Comparison of ENCODE assay signal across 18 mouse cellular contexts in the genomic region with DNA sequence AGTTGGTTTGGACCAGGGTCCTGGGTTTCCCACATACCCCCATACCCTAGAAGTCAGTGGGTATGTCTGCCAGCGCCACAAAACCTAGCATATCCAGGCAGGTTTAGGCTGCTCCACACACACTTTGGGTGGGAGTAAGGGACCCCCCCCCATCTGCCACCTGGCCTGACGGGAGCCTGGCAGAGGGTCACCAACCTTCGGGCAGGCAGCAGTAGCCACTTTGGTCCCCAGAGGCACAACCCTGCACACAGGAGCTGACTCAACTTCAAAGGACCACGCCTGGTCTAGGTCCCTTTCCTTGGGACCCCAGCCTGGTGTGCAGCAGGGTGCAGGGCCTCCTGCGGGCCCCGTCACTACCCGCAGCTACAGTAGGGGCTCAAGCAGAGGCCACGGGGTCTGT. TPM values are rescaled to one million over a fixed set of nuclear protein-coding genes. Genes with fewer than 3 reads are reported as not detected.
DNase-seq lines count a peak whose midpoint lies in the region; ATAC-seq and TF ChIP-seq lines count a peak whose summit lies in the region.
"Had no signal": no experiment of that assay in that cellular context is flagged by ENCODE, and none has a peak within 500 bp of the region (broad histone marks: within the 10 kb centered on the region; RNA-seq: fewer than 3 reads in every experiment).

No protein-coding gene starts in this region.

- H3K4me3 ChIP-seq in kidney, embryonic 14.5 days (ENCODE audit: low read length) = no peak overlapping the region
- no peak overlapping the region for H3K4me3 ChIP-seq in lung, postnatal 0 days (ENCODE audit: low read depth, low read length)
- H3K4me3 ChIP-seq in intestine, postnatal 0 days (ENCODE audit: low read depth, low read length) = peak overlapping the region; percentile 47; the same call in 1 of the 2 replicates
- H3K4me3 ChIP-seq: embryonic facial prominence, embryonic 12.5 days; layer of hippocampus, adult 2 months had no signal

- H3K9ac ChIP-seq in kidney, embryonic 14.5 days (ENCODE audit: low read depth, low read length) = no peak overlapping the region
- H3K9ac ChIP-seq in lung, postnatal 0 days (replicated peaks; ENCODE audit: low read depth) = no peak overlapping the region
- peak overlapping the region; percentile 43; the same call in 1 of the 2 replicates for H3K9ac ChIP-seq in intestine, postnatal 0 days (ENCODE audit: low read depth, low read length)
- H3K9ac ChIP-seq: embryonic facial prominence, embryonic 12.5 days had no signal

- ATAC-seq in kidney, embryonic 14.5 days (ENCODE audit: low FRiP score, low TSS enrichment) = no peak
- ATAC-seq in lung, postnatal 0 days = no peak
- ATAC-seq in intestine, postnatal 0 days = no peak
- ATAC-seq: forebrain, embryonic 14.5 days had no signal

- H3K4me2 ChIP-seq in kidney, embryonic 14.5 days (replicated peaks; ENCODE audit: low read depth, low read length) = no peak overlapping the region
- H3K4me2 ChIP-seq in lung, postnatal 0 days (replicated peaks; ENCODE audit: low read depth, low read length) = no peak overlapping the region
- H3K4me2 ChIP-seq in intestine, postnatal 0 days (replicated peaks; ENCODE audit: low read depth) = peak overlapping the region; percentile 70
- H3K4me2 ChIP-seq: embryonic facial prominence, embryonic 12.5 days; midbrain, embryonic 11.5 days had no signal

- H3K27me3 ChIP-seq in kidney, embryonic 14.5 days (ENCODE audit: control insufficient read depth, insufficient read depth, low read length) = no peaks in the 10 kb centered on the region
- no peaks in the 10 kb centered on the region for H3K27me3 ChIP-seq in lung, postnatal 0 days (replicated peaks; ENCODE audit: insufficient read depth, low read length)
- H3K27me3 ChIP-seq in intestine, postnatal 0 days (replicated peaks; ENCODE audit: control insufficient read depth, insufficient read depth, low read length) = no peaks in the 10 kb centered on the region
- H3K27me3 ChIP-seq: embryonic facial prominence, embryonic 12.5 days had no signal

- 79% methylated on average over 8 of the region's 8 CpGs for WGBS in kidney, embryonic 14.5 days
- 79% methylated on average over 8 of the region's 8 CpGs for WGBS in lung, postnatal 0 days
- 48% methylated on average over 8 of the region's 8 CpGs for WGBS in intestine, postnatal 0 days

- DNase-seq in kidney, postnatal 14 days = no peak
- no peak for DNase-seq in lung, postnatal 0 days (ENCODE audit: low spot score)
- no peak for DNase-seq in lung, postnatal 4 days
- no peak for DNase-seq in thymus, postnatal 36 days
- no peak for DNase-seq in yolk sac, embryonic 10.5 days (ENCODE audit: low spot score)
- DNase-seq: adrenal gland, adult 2 months; cerebellum, adult 9-10 months; gastrocnemius, postnatal 25 days; layer of hippocampus, postnatal 36 days; liver; right cerebral cortex, adult 18-20 months had no signal

- H3K27ac ChIP-seq in kidney, embryonic 14.5 days (ENCODE audit: low read depth, low read length) = peak overlapping the region; percentile 55; the same call in 1 of the 2 replicates
- H3K27ac ChIP-seq in lung, postnatal 0 days (ENCODE audit: low read length) = 0 out of 2 replicates have a peak overlapping the region, but pooled peaks have one; percentile 47
- H3K27ac ChIP-seq in intestine, postnatal 0 days (ENCODE audit: low read depth, low read length) = peak overlapping the region; percentile 99
- H3K27ac ChIP-seq: embryonic facial prominence, embryonic 12.5 days; layer of hippocampus, adult 2 months; macrophage had no signal

- H3K9me3 ChIP-seq in kidney, embryonic 14.5 days (ENCODE audit: control insufficient read depth, low read length) = no peaks in the 10 kb centered on the region
- no peaks in the 10 kb centered on the region for H3K9me3 ChIP-seq in lung, postnatal 0 days (ENCODE audit: low read length)
- H3K9me3 ChIP-seq in intestine, postnatal 0 days (ENCODE audit: control insufficient read depth) = no peaks in the 10 kb centered on the region
- H3K9me3 ChIP-seq: embryonic facial prominence, embryonic 12.5 days had no signal

- TF ChIP-seq CTCF in lung, postnatal 0 days (IDR thresholded peaks at IDR 0.05) = no peak
- TF ChIP-seq CTCF in intestine, postnatal 0 days (IDR thresholded peaks at IDR 0.05; ENCODE audit: low read depth) = no peak

- peaks cover 34% of the 10 kb centered on the region for H3K36me3 ChIP-seq in kidney, embryonic 14.5 days (ENCODE audit: control insufficient read depth, insufficient read depth, low read length)
- H3K36me3 ChIP-seq in lung, postnatal 0 days (ENCODE audit: insufficient read depth, low read length) = no peaks in the 10 kb centered on the region
- peaks cover 7% of the 10 kb centered on the region for H3K36me3 ChIP-seq in intestine, postnatal 0 days (ENCODE audit: control insufficient read depth, insufficient read depth)

- H3K4me1 ChIP-seq in kidney, embryonic 14.5 days (ENCODE audit: control insufficient read depth, insufficient read depth, low read length) = peaks cover 31% of the 10 kb centered on the region
- H3K4me1 ChIP-seq in lung, postnatal 0 days (ENCODE audit: insufficient read depth, low read depth, low read length) = peaks cover 6% of the 10 kb centered on the region
- H3K4me1 ChIP-seq in intestine, postnatal 0 days (replicated peaks; ENCODE audit: control insufficient read depth, insufficient read depth, low read length) = 0 out of 2 replicates have a peak, but pooled peaks cover 9% of the 10 kb centered on the region

- no peak for TF ChIP-seq EP300 in lung, postnatal 0 days (IDR thresholded peaks at IDR 0.05)

RNA-seq across cellular contexts. Expression of gene Misp, which starts 0.5 kb away (rescaled TPM):
- polyA plus RNA-seq in kidney, embryonic 14.5 days (2014; fragmentation: Nextera tagmentation; extraction: Ambion mirVana) = 4.1 and 9.0 TPM in 2 replicates
- polyA plus RNA-seq in lung, postnatal 0 days (2015; fragmentation: Nextera tagmentation; extraction: Ambion mirVana) = 10.5 and 10.6 TPM in 2 replicates
- 254 and 255 TPM in 2 replicates for polyA plus RNA-seq in intestine, postnatal 0 days (2015; fragmentation: Nextera tagmentation; extraction: Ambion mirVana)

RNA-seq across cellular contexts. Expression of gene Palm, which starts 26.9 kb away (rescaled TPM):
- 101 and 136 TPM in 2 replicates for polyA plus RNA-seq in kidney, embryonic 14.5 days (2014; fragmentation: Nextera tagmentation; extraction: Ambion mirVana)
- 29.6 and 30.8 TPM in 2 replicates for polyA plus RNA-seq in lung, postnatal 0 days (2015; fragmentation: Nextera tagmentation; extraction: Ambion mirVana)
- polyA plus RNA-seq in intestine, postnatal 0 days (2015; fragmentation: Nextera tagmentation; extraction: Ambion mirVana) = 19.9 and 21.1 TPM in 2 replicates

RNA-seq across cellular contexts. Expression of gene Prss57, which starts 29.5 kb away (rescaled TPM):
- polyA plus RNA-seq in kidney, embryonic 14.5 days (2014; fragmentation: Nextera tagmentation; extraction: Ambion mirVana) = not detected in 2 replicates
- 0.11 and 0.31 TPM in 2 replicates for polyA plus RNA-seq in lung, postnatal 0 days (2015; fragmentation: Nextera tagmentation; extraction: Ambion mirVana)
- polyA plus RNA-seq in intestine, postnatal 0 days (2015; fragmentation: Nextera tagmentation; extraction: Ambion mirVana) = 0.07 TPM in 1 of 2 replicates, not detected in the other
- polyA plus RNA-seq: adrenal gland, adult 2 months; macrophage had no signal

RNA-seq across cellular contexts. Expression of gene Ptbp1, which starts 34.0 kb away (rescaled TPM):
- polyA plus RNA-seq in kidney, embryonic 14.5 days (2014; fragmentation: Nextera tagmentation; extraction: Ambion mirVana) = 279 and 333 TPM in 2 replicates
- 107 and 109 TPM in 2 replicates for polyA plus RNA-seq in lung, postnatal 0 days (2015; fragmentation: Nextera tagmentation; extraction: Ambion mirVana)
- polyA plus RNA-seq in intestine, postnatal 0 days (2015; fragmentation: Nextera tagmentation; extraction: Ambion mirVana) = 86.9 and 92.2 TPM in 2 replicates

RNA-seq across cellular contexts. Expression of gene Fstl3, which starts 43.2 kb away (rescaled TPM):
- polyA plus RNA-seq in kidney, embryonic 14.5 days (2014; fragmentation: Nextera tagmentation; extraction: Ambion mirVana) = 4.9 and 8.2 TPM in 2 replicates
- polyA plus RNA-seq in lung, postnatal 0 days (2015; fragmentation: Nextera tagmentation; extraction: Ambion mirVana) = 38.6 and 39.9 TPM in 2 replicates
- polyA plus RNA-seq in intestine, postnatal 0 days (2015; fragmentation: Nextera tagmentation; extraction: Ambion mirVana) = 7.3 and 8.9 TPM in 2 replicates

Comparison
In these comparisons a context has a peak if more than half of its experiments do, and no peak if none do; other contexts are left out.
1. H3K27ac ChIP-seq: peak in every context shown above with its lines; median percentile 99 in intestine, postnatal 0 days; 55 in kidney, embryonic 14.5 days; 47 in lung, postnatal 0 days.
2. RNA of gene Misp, which starts 0.5 kb away (polyA plus RNA-seq): 254 to 255 TPM in intestine, postnatal 0 days; 10.5 to 10.6 TPM in lung, postnatal 0 days and 4.1 to 9.0 TPM in kidney, embryonic 14.5 days; every median in the first group is over 10 times any median in the second.